Mouse (Mus musculus): ENCODE measurements around the gene Luc7l3. TPM values are rescaled to one million over a fixed set of nuclear protein-coding genes. Genes with fewer than 3 reads are reported as not detected.

The Luc7l3 gene
- total RNA-seq (2021), result 10 to 100 TPM; 41.1 to 48.6 TPM
- long read RNA-seq, experiment 1, full-length matches to known transcripts, result 13 of 24 reads
- long read RNA-seq, experiment 1, partial matches to known transcripts, result 7 of 24 reads
- long read RNA-seq, experiment 1, other reads (novel, unspliced or antisense), result 4 of 24 reads
- long read RNA-seq, experiment 2, transcript Luc7l3-203 (11 exons, 2,050 nt), result major isoform, 9 of 18 reads
- long read RNA-seq, experiment 2, partial matches to known transcripts, result 5 of 18 reads
- long read RNA-seq, experiment 2, other reads (novel, unspliced or antisense), result 2 of 18 reads

DNA sequence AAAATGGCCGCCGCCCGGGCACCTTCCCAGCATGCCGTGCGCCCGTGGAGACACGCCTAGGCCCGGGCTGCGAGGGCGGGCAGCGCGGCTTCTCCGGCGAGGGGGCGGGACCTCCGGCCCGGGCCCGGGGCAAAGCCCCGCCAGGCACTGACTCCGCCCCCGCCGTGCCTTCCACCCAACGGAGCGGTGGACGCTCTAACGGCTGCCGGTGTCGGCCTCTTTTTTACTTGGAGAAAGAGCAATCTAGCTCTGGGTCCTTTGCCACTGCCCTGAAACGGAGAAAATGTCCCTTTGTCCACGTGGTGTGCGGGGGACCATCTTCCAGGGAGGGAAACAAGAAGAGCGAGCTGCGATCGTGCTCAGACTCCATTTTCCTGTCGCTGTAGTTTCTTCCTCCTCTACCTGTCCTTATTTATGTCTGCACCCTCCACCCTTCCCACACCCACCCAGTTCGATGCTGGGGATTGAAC, at the start of gene Luc7l3:
Gene Luc7l3, minus strand, starts transcription at position 58 of the 470 bp plus-strand sequence.
- peak; percentile 98 for DNase-seq
- H3K4me3 ChIP-seq, result peak within 1 kb of the TSS; percentile 88
- H3K27ac ChIP-seq, result peak within 1 kb of the TSS; percentile 100
- intact Hi-C loops (cut with DNase I), result no loop called here
- TF ChIP-seq CTCF (IDR thresholded peaks at IDR 0.05), result no peak

GRCm38 (mm10) chr11:94370809-94371208, 49.0 kb upstream of the Luc7l3 start:
- intact Hi-C loops (cut with DNase I), result no loop called here
- Histone ChIP-seq H3K4me3 (no peak overlapping the region), H3K27ac (no peak overlapping the region)
- TF ChIP-seq CTCF (IDR thresholded peaks at IDR 0.05), result no peak
- DNase-seq, result no peak

- DNase-seq, result no peak
- intact Hi-C loops (cut with DNase I), result no loop called here
- no peak for TF ChIP-seq CTCF (IDR thresholded peaks at IDR 0.05)
- Histone ChIP-seq H3K27ac (no peak overlapping the region), H3K4me3 (no peak overlapping the region)
These were observed 48.2 kb upstream of the Luc7l3 start for GRCm38 (mm10) chr11:94369981-94370380.

GRCm38 (mm10) chr11:94365340-94365739, 43.6 kb upstream of the Luc7l3 start:
- TF ChIP-seq CTCF (IDR thresholded peaks at IDR 0.05), result no peak
- H3K4me3 ChIP-seq, result no peak overlapping the region
- no peak overlapping the region for H3K27ac ChIP-seq
- intact Hi-C loops (cut with DNase I), result no loop called here
- no peak for DNase-seq

- no peak overlapping the region for H3K27ac ChIP-seq
- TF ChIP-seq CTCF (IDR thresholded peaks at IDR 0.05), result no peak
- H3K4me3 ChIP-seq, result no peak overlapping the region
- no peak for DNase-seq
- intact Hi-C loops (cut with DNase I), result no loop called here
These were observed 41.9 kb upstream of the Luc7l3 start for GRCm38 (mm10) chr11:94363690-94364089.

DNA sequence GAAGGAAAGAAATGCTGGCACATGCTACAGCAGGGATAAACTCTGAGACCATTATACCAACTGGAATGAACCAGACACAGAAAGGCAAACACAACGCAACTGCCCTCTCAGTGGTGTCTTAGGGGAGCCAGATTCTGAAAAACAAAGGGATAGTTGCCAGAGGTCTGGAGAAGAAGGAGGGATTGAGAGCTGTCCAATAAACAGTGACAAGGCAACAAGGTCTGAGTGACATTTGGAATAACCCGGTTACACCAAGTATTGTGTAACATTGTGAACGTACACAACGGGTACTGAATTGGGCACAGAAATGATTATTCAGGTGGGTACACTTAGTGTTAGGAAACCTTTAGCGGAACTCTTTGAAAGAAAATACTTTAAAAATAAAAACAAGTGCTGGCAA, 40.3 kb upstream of the Luc7l3 start:
- DNase-seq, result no peak
- H3K27ac ChIP-seq, result no peak overlapping the region
- intact Hi-C loops (cut with DNase I), result no loop called here

DNA sequence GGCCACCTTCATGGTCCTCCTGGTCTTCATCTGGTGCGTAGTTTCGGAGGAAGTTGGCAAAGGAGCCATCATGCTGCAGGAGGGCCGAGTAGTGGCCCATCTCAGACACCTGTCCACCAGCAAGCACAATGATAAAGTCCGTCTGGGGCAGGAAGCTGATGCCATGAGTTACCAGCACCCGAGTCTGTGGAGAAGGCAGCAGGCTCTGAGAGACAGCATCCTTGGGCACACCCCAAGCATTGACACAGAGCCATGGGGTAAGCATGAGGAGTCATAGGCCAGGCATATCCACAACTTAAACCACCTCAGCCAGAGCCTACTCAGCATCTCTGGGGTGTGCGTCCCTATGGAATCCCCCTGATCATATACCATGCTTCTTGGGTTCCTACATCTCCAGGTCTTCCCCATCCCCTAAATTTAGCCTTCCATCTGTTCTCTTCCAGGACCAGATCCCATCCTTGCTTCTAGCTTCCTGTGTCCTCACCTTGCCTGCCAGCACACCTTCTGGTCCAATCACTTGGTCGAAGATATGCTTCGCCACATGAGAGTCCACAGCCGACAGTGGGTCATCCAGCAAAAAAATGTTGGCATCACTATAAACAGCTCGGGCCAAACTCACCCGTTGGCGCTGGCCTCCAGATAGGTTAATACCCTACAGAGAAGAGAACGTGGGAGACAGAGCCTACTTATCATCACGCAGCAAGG, 39.5 kb upstream of the Luc7l3 start:
- TF ChIP-seq CTCF (IDR thresholded peaks at IDR 0.05), result no peak
- Histone ChIP-seq H3K27ac (no peak overlapping the region), H3K4me3 (no peak overlapping the region)
- intact Hi-C loops (cut with DNase I), result no loop called here
- DNase-seq, result no peak

More for the DNA sequence above, 40.3 kb upstream of the Luc7l3 start:
- no peak for TF ChIP-seq CTCF (IDR thresholded peaks at IDR 0.05)
- H3K4me3 ChIP-seq, result no peak overlapping the region

- Histone ChIP-seq H3K4me3 (no peak overlapping the region), H3K27ac (no peak overlapping the region)
- TF ChIP-seq CTCF (IDR thresholded peaks at IDR 0.05), result no peak
- intact Hi-C loops (cut with DNase I), result no loop called here
- no peak for DNase-seq
These were observed 37.4 kb upstream of the Luc7l3 start for GRCm38 (mm10) chr11:94359168-94359567.

GRCm38 (mm10) chr11:94355521-94356217, 33.9 kb upstream of the Luc7l3 start:
- intact Hi-C loops (cut with DNase I), result no loop called here
- Histone ChIP-seq H3K27ac (no peak overlapping the region), H3K4me3 (no peak overlapping the region)
- no peak for DNase-seq
- no peak for TF ChIP-seq CTCF (IDR thresholded peaks at IDR 0.05)

GRCm38 (mm10) chr11:94351094-94351493, 29.3 kb upstream of the Luc7l3 start:
- no peak overlapping the region for H3K4me3 ChIP-seq
- DNase-seq, result no peak
- H3K27ac ChIP-seq, result no peak overlapping the region
- no peak for TF ChIP-seq CTCF (IDR thresholded peaks at IDR 0.05)
- intact Hi-C loops (cut with DNase I), result no loop called here

GRCm38 (mm10) chr11:94350337-94350736, 28.5 kb upstream of the Luc7l3 start:
- intact Hi-C loops (cut with DNase I), result no loop called here
- no peak for DNase-seq
- TF ChIP-seq CTCF (IDR thresholded peaks at IDR 0.05), result no peak
- Histone ChIP-seq H3K4me3 (no peak overlapping the region), H3K27ac (no peak overlapping the region)

GRCm38 (mm10) chr11:94349839-94350238, 28.1 kb upstream of the Luc7l3 start:
- H3K27ac ChIP-seq, result no peak overlapping the region
- no peak overlapping the region for H3K4me3 ChIP-seq
- peak; percentile 9; the same call in 1 of the 2 replicates for TF ChIP-seq CTCF (IDR thresholded peaks at IDR 0.05)
- intact Hi-C loops (cut with DNase I), result no loop called here
- DNase-seq, result no peak

- no peak for DNase-seq
- TF ChIP-seq CTCF (IDR thresholded peaks at IDR 0.05), result no peak
- Histone ChIP-seq H3K27ac (no peak overlapping the region), H3K4me3 (no peak overlapping the region)
- intact Hi-C loops (cut with DNase I), result no loop called here
These were observed 25.3 kb upstream of the Luc7l3 start for GRCm38 (mm10) chr11:94347063-94347575.

All from gastrocnemius, adult 2 months (tissue).